Mouse (Mus musculus): ENCODE results near the gene Cd244a.

The Cd244a gene

DNA sequence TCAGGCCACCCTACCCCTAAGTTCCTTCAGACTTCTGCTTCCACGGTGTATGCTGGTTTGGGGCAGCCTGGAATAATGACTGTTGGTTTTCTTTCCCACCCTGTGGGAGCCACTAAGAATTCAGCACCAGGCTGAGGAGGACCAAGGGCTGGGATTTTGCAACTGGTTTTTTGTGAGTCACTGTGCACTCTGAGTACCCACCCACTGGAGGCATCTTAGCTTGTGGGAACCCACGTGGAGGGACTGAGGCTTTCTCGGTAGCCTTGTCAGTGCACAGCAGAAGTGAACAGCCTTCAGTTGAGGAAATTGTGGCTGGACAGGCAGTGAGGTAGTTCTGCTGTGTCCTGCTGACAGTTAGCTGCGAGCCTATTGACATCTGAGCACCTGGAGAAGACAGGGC, at the start of gene Cd244a:
TSS of gene Cd244a (plus strand) at position 296 of the 400 bp plus-strand sequence.
- in situ Hi-C loops (cut with MboI, MseI): loop anchor here (5.0 kb wide), 1 partner anchor 52 kb away; no protein-coding TSS in a partner anchor

DNA sequence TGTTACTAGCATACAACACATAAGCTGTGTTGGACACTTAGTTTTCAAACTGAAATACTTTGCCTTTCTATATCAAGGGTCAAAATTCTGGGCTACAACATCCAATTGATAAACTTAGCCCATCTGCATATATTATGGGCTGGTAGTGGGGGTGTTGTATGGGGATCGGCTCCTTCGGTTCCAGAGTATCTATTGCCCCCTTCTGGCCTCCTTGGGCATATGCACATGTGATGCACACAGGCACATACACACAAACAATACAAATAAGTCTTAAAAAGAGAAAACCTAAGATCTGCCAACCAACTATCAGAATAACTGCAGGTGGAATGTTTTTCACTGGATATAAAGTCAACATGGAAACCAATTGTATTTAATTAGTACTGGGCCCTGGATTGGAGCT, 45.8 kb upstream of the Cd244a start:
- in situ Hi-C loops (cut with MboI, MseI): no loop called here

DNA sequence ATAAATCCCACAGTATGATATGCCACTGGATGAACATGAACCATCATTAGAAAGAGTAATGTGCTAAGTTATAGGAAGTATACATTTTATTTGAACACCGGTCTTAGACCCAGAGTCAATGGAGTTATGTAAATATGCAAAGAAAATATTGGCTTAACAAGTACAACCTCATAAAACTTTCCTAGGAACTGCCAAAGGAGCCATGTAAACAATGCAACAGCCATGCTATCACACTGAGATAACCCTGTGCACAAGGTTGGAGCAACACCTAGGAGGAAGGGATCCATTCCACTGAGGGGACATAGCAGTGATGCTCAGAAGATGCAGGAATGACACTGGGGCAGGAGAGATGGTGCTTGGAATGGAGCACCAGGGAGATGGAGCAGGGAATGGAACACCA, 45.2 kb upstream of the Cd244a start:
- in situ Hi-C loops (cut with MboI, MseI): no loop called here

- in situ Hi-C loops (cut with MboI, MseI): no loop called here
These were observed 44.0 kb upstream of the Cd244a start for GRCm38 (mm10) chr1:171515039-171515438.

GRCm38 (mm10) chr1:171515557-171515956, 43.4 kb upstream of the Cd244a start:
- in situ Hi-C loops (cut with MboI, MseI): no loop called here

- in situ Hi-C loops (cut with MboI, MseI): no loop called here
These were observed 27.6 kb upstream of the Cd244a start for GRCm38 (mm10) chr1:171531367-171531766.

GRCm38 (mm10) chr1:171532830-171533229, 26.2 kb upstream of the Cd244a start:
- in situ Hi-C loops (cut with MboI, MseI): no loop called here

DNA sequence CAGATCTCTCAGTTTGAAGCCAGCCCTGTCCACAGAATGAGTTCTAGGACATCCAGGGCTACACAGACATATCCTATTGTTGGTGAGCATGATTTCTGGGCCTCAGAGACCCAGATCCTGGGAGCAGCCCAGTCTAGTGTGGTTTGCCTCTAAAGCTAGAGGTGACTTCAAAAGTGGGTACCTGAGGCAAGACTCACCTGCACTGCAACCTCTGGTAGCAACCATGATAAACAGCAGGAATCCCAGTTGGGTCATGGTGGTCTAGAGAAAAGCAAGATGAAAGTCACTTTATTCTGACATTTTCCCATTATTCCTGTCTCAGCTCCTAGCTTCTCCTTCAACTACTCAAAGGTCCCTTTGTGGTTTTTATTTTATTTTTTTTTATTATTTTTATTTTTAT, 24.4 kb upstream of the Cd244a start:
- in situ Hi-C loops (cut with MboI, MseI): no loop called here

- in situ Hi-C loops (cut with MboI, MseI): no loop called here
These were observed 23.8 kb upstream of the Cd244a start, which contains the start of gene Itln1 for GRCm38 (mm10) chr1:171535194-171535593. TSS of gene Itln1 (minus strand) at chr1:171535294.

GRCm38 (mm10) chr1:171540694-171541093, 18.3 kb upstream of the Cd244a start:
- in situ Hi-C loops (cut with MboI, MseI): no loop called here

DNA sequence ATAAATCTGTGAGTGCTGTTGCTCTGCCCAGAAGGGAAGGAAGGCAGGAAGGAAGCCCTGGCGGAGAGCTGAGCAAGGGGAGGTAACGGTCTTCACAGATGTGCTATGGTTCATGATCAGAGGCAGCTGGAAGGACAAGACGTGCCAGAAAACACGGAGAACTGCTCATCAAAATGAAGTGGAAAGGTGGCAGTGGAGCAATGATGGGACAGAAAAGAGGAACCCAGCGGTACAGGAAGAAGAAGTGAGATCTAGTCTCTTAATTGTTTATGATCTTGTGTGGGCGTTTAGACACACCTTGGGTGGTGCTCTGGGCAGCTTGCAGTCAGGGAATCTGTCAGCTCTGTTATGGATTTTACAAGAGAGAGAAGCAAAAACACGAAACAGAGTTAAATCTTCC, 7.7 kb upstream of the Cd244a start:
- in situ Hi-C loops (cut with MboI, MseI): no loop called here

DNA sequence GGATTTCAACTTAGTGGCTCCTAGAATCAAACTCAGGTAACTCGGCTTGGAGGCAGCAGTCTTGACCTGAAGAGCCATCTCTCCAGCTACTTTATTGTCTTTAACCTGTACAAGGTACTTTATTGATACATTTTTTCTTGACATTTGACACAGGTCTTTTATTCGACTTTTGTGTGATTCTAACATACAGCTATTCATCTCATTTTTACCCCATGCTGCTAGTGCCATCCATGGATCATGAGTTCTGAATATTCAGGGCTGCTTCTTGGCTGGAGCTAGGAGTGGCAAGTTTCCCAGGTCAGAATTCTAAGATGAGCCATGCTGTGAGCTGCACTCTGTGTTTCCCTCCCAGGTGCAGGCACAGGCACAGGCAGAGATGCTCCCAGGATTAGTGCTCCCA, 6.8 kb upstream of the Cd244a start:
- in situ Hi-C loops (cut with MboI, MseI): no loop called here

GRCm38 (mm10) chr1:171553359-171554341, 5.3 kb upstream of the Cd244a start:
- in situ Hi-C loops (cut with MboI, MseI): no loop called here

- in situ Hi-C loops (cut with MboI, MseI): loop anchor here (5.0 kb wide), 1 partner anchor 49 kb away; no protein-coding TSS in a partner anchor
These were observed 2.6 kb upstream of the Cd244a start for GRCm38 (mm10) chr1:171556366-171556765.

- in situ Hi-C loops (cut with MboI, MseI): loop anchor here (5.0 kb wide), 1 partner anchor 51 kb away; no protein-coding TSS in a partner anchor
These were observed 586 bp upstream of the Cd244a start for GRCm38 (mm10) chr1:171558407-171558806.

DNA sequence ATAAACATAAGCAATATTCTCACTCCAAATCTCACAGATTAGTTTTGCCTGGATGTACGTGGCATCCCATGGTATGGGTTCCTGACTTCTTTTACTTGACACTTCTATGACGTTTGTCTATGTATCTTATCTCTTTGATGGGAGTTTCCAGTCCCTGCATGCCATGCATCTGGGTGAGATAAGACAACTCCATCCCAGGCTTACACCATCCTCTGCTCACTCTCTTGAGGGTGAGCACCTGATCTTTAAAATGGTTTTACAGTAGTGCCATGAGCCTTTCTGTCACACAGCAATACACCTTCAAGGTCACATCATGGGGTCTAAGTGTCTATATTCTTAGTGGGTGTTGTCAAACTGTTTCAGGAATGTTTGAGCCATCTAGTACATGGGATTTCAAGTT, 1.3 kb downstream of the Cd244a start:
- in situ Hi-C loops (cut with MboI, MseI): no loop called here

GRCm38 (mm10) chr1:171561200-171561599, 2.2 kb downstream of the Cd244a start:
- in situ Hi-C loops (cut with MboI, MseI): no loop called here

DNA sequence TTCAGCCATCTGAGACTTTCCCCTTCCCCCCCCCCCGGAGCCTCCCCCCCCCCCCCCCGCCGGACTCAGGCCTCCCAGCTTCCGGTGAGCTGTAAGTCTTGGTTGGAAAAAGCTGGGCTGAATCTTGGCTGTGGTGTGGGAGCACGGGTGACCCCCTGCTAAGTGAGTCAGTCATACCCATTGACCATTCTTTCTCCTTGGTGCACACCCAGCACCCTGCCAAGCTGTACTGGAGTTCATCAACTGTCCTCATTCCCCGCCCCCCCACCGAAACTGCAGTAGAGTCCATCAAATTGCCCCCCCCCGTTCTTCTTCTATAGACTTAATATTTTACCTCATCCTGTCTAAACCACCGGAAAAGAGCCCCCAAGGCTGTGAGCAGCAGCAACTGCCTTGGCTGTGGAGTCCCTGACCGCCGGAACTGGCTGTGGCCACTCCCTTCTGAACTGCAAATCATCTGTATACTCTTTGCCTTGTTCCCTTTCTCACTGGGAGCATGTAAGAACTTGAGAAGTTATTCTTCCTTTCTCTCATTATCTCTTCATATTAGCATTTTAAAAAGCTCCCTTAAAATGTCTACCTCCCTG, 2.7 kb downstream of the Cd244a start:
- in situ Hi-C loops (cut with MboI, MseI): no loop called here

GRCm38 (mm10) chr1:171563042-171563441, 4.0 kb downstream of the Cd244a start:
- in situ Hi-C loops (cut with MboI, MseI): no loop called here

GRCm38 (mm10) chr1:171564247-171564646, 5.3 kb downstream of the Cd244a start:
- in situ Hi-C loops (cut with MboI, MseI): no loop called here

- in situ Hi-C loops (cut with MboI, MseI): no loop called here
These were observed 6.9 kb downstream of the Cd244a start for GRCm38 (mm10) chr1:171565888-171566287.

DNA sequence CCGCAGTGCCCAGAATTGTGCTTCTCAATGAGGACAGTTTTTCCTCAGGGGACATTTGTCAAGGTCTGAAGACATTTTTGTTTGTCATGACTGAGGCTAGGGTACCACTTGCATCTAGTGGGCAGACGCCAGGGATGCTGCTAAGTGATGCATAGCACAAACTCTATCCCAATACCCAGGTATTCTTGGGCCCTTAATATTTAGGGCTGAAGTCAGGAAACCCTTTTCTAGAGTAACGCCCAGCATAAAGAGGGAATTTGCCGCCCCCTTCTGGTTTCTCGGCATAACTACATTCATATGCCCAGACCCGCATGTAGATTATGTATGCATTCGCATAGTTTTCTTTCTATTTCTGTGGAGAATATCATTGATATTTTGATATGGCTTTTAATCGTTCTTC, 7.8 kb downstream of the Cd244a start:
- in situ Hi-C loops (cut with MboI, MseI): no loop called here

- in situ Hi-C loops (cut with MboI, MseI): no loop called here
These were observed 9.4 kb downstream of the Cd244a start for GRCm38 (mm10) chr1:171568436-171568835.
